Mouse (Mus musculus) heart, adult 2 months (tissue): ENCODE results near the gene Saa4. TPM values are rescaled to one million over a fixed set of nuclear protein-coding genes. Genes with fewer than 3 reads are reported as not detected.
A peak's percentile ranks its signal among the peaks of the same experiment; 100 is the strongest.

Source experiments
- DNase-seq, 2 experiments: peaks; one replicate each; pipeline ENCODE4 v3.0.0; 2021
- H3K27ac ChIP-seq: fragments of 200-600 bp; 2 replicates; pipeline ENCODE4 v1.8.1; 2022
- H3K27me3 ChIP-seq: fragments of 200-500 bp; 2 replicates; pipeline ENCODE4 v1.6.1; 2012; ENCODE audit warnings: mild to moderate bottlenecking, low read length, inconsistent platforms, mixed read lengths; ENCODE audit not compliant: control insufficient read depth, insufficient read depth
- H3K36me3 ChIP-seq: fragments of 200-500 bp; 2 replicates; pipeline ENCODE4 v1.6.1; 2012; ENCODE audit warnings: low read length, inconsistent platforms; ENCODE audit not compliant: control insufficient read depth, insufficient read depth
- H3K4me1 ChIP-seq: fragments of 200-500 bp; 2 replicates; pipeline ENCODE4 v1.6.1; 2011; ENCODE audit warnings: low read length; ENCODE audit not compliant: control insufficient read depth, insufficient read depth
- H3K4me3 ChIP-seq: fragments of 200-600 bp; 2 replicates; pipeline ENCODE4 v1.8.1; 2022
- H3K79me2 ChIP-seq: fragments of 200-500 bp; replicated peaks from 2 replicates; pipeline ENCODE4 v1.6.1; 2012; ENCODE audit warnings: mild to moderate bottlenecking, inconsistent platforms, low read length, moderate library complexity, mixed read lengths; ENCODE audit not compliant: control insufficient read depth, insufficient read depth
- H3K9ac ChIP-seq: fragments of 200-500 bp; 2 replicates; pipeline ENCODE4 v1.6.1; 2012; ENCODE audit warnings: low read depth, mild to moderate bottlenecking, control low read depth, inconsistent platforms, low read length, mixed read lengths
- CTCF ChIP-seq: fragments of 200-600 bp; IDR thresholded peaks from 2 replicates; pipeline ENCODE4 v1.8.1; 2022; ENCODE audit warnings: antibody characterized with exemption, mild to moderate bottlenecking, moderate library complexity
- EP300 ChIP-seq: fragments of 200-500 bp; IDR thresholded peaks from 2 replicates; pipeline ENCODE4 v1.6.1; 2011; ENCODE audit warnings: low read depth, low read length, control low read depth; ENCODE audit not compliant: insufficient read depth
- POLR2A ChIP-seq: fragments of 200-500 bp; IDR thresholded peaks from 2 replicates; pipeline ENCODE4 v1.6.1; 2011; ENCODE audit warnings: mild to moderate bottlenecking, low read depth, low read length, control low read depth; ENCODE audit not compliant: insufficient read depth
- WGBS: fragments of 180-500 bp; shearing (Covaris S2); methylation state at CpG from one replicate; pipeline ENCODE4 v1.1.7; 2018; 5-methylcytosine and 5-hydroxymethylcytosine counted together
- intact Hi-C: fragments of 180-260 bp; cut with DNase I; formaldehyde crosslinking; loops from one replicate; pipeline ENCODE4 v1.15.1; 2025
- polyA plus RNA-seq: library from polyadenylated mRNA; depleted of rRNA; stranded (reverse); fragments of >200 nt; gene quantifications from 2 replicates; pipeline ENCODE4 v1.2.3, GENCODE M21; 2012
- total RNA-seq, 2 experiments: library from RNA; stranded (reverse); gene quantifications; 2 replicates each; pipeline ENCODE4 v1.2.3; 2021

Gene Saa4
- total and polyA plus RNA-seq, 3 experiments, result not detected

- Histone ChIP-seq H3K4me3 (no peak overlapping the region), H3K79me2 (no peaks in the 10 kb centered on the region), H3K4me1 (no peaks in the 10 kb centered on the region; the same call in 1 of the 2 replicates), H3K36me3 (no peaks in the 10 kb centered on the region), H3K27ac (no peak overlapping the region), H3K9ac (no peak overlapping the region), H3K27me3 (no peaks in the 10 kb centered on the region)
- TF ChIP-seq CTCF (no peak), POLR2A (no peak)
- intact Hi-C loops, result no loop called here
- 58% methylated on average over 9 of the region's 9 CpGs for WGBS
- DNase-seq, result no peak
These were observed 11.9 kb downstream of the Saa4 start for GRCm38 (mm10) chr7:46720460-46720859.

GRCm38 (mm10) chr7:46719526-46719925 lies 12.9 kb downstream of the Saa4 start:
- Histone ChIP-seq H3K9ac (no peak overlapping the region), H3K36me3 (no peaks in the 10 kb centered on the region), H3K27ac (no peak overlapping the region), H3K4me3 (no peak overlapping the region), H3K27me3 (no peaks in the 10 kb centered on the region), H3K4me1 (no peaks in the 10 kb centered on the region; the same call in 1 of the 2 replicates), H3K79me2 (no peaks in the 10 kb centered on the region)
- DNase-seq, result peak in 1 of 2 experiments; percentile 55
- 65% methylated on average over 7 of the region's 7 CpGs for WGBS
- TF ChIP-seq POLR2A, result no peak
- no peak for TF ChIP-seq CTCF
- TF ChIP-seq EP300, result 0 out of 2 replicates have a peak, but pooled peaks have one; percentile 10
- intact Hi-C loops, result loop anchor here (10.0 kb wide), 2 partner anchors 195 to 325 kb away; partner anchors contain the start of genes Kcnc1 and Tsg101

GRCm38 (mm10) chr7:46718591-46719270 lies 13.7 kb downstream of the Saa4 start:
- H3K4me3 ChIP-seq, result no peak overlapping the region
- H3K27ac ChIP-seq, result no peak overlapping the region
- no peak overlapping the region for H3K9ac ChIP-seq
- no peaks in the 10 kb centered on the region for H3K79me2 ChIP-seq
- 78% methylated on average over 7 of the region's 7 CpGs for WGBS
- no peak for DNase-seq
- H3K27me3 ChIP-seq, result no peaks in the 10 kb centered on the region
- no peaks in the 10 kb centered on the region; the same call in 1 of the 2 replicates for H3K4me1 ChIP-seq
- H3K36me3 ChIP-seq, result no peaks in the 10 kb centered on the region
- no peak for TF ChIP-seq CTCF
- TF ChIP-seq POLR2A, result no peak
- no peak for TF ChIP-seq EP300
- intact Hi-C loops, result loop anchor here (10.0 kb wide), 2 partner anchors 196 to 324 kb away; partner anchors contain the start of genes Kcnc1 and Tsg101

GRCm38 (mm10) chr7:46716897-46717296 lies 15.5 kb downstream of the Saa4 start:
- intact Hi-C loops, result loop anchor here (10.0 kb wide), 2 partner anchors 198 to 322 kb away; partner anchors contain the start of genes Kcnc1 and Tsg101
- H3K4me3 ChIP-seq, result no peak overlapping the region
- no peaks in the 10 kb centered on the region for H3K79me2 ChIP-seq
- peak; percentile 16 to 32 for DNase-seq
- 19% methylated on average over 5 of the region's 5 CpGs for WGBS
- TF ChIP-seq CTCF (no peak), EP300 (no peak), POLR2A (no peak)
- no peaks in the 10 kb centered on the region; the same call in 1 of the 2 replicates for H3K27me3 ChIP-seq
- no peaks in the 10 kb centered on the region; the same call in 1 of the 2 replicates for H3K4me1 ChIP-seq
- no peaks in the 10 kb centered on the region for H3K36me3 ChIP-seq
- no peak overlapping the region for H3K27ac ChIP-seq
- no peak overlapping the region for H3K9ac ChIP-seq

GRCm38 (mm10) chr7:46715600-46715999 lies 16.8 kb downstream of the Saa4 start, which contains the start of gene Saa3:
Gene Saa3, minus strand, starts transcription at chr7:46715700.
- no peak for TF ChIP-seq POLR2A
- TF ChIP-seq CTCF, result no peak
- no peak for TF ChIP-seq EP300
- no peaks in the 10 kb centered on the region; the same call in 1 of the 2 replicates for H3K4me1 ChIP-seq
- no peak within 1 kb of the TSS for H3K27ac ChIP-seq
- no peak for DNase-seq
- 83% methylated on average over 5 of the region's 5 CpGs for WGBS
- H3K4me3 ChIP-seq, result no peak within 1 kb of the TSS
- no peak within 1 kb of the TSS for H3K9ac ChIP-seq
- intact Hi-C loops, result loop anchor here (10.0 kb wide), 2 partner anchors 199 to 321 kb away; partner anchors contain the start of genes Kcnc1 and Tsg101
- H3K79me2 ChIP-seq, result no peaks in the 10 kb centered on the region
- no peaks in the 10 kb centered on the region; the same call in 1 of the 2 replicates for H3K27me3 ChIP-seq
- H3K36me3 ChIP-seq, result no peaks in the 10 kb centered on the region

- Histone ChIP-seq H3K79me2 (no peaks in the 10 kb centered on the region), H3K4me3 (no peak overlapping the region), H3K27ac (no peak overlapping the region), H3K9ac (no peak overlapping the region), H3K36me3 (no peaks in the 10 kb centered on the region), H3K4me1 (no peaks in the 10 kb centered on the region; the same call in 1 of the 2 replicates), H3K27me3 (no peaks in the 10 kb centered on the region; the same call in 1 of the 2 replicates)
- intact Hi-C loops, result loop anchor here (5.0 to 10.0 kb wide), 4 partner anchors 58 to 320 kb away; partner anchors contain the start of genes Kcnc1 and Tsg101
- WGBS, result 23% methylated on average over 6 of the region's 6 CpGs
- TF ChIP-seq CTCF (peak; percentile 88), EP300 (0 out of 2 replicates have a peak, but pooled peaks have one; percentile 16), POLR2A (no peak)
- peak; percentile 49 to 56 for DNase-seq
These were observed 17.9 kb downstream of the Saa4 start for GRCm38 (mm10) chr7:46714518-46714917.
